Comparison of ENCODE assay signal across 11 mouse cellular contexts in the genomic region with DNA sequence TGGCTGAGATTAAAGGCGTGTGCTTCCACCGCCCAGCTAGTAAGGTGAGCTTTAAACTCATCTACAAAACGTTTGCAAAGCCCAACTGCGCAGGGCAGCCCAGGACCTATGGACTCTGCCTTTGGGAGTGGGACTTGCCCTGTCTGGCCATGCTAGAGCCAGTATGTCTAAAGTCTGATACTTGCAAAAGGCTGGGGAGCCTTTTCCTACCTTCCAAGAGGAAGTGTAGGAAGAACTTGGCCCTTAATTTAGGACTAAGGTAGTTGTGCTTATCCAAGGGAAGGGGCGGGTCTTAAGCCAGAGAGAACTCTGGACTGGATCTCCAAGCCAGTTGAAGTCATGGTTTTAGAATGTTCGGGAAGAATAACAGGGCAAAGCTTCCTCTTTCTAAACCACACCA. TPM values are rescaled to one million over a fixed set of nuclear protein-coding genes. Genes with fewer than 3 reads are reported as not detected.
DNase-seq lines count a peak whose midpoint lies in the region; ATAC-seq and TF ChIP-seq lines count a peak whose summit lies in the region.
"Had no signal": no experiment of that assay in that cellular context is flagged by ENCODE, and none has a peak within 500 bp of the region (broad histone marks: within the 10 kb centered on the region; RNA-seq: fewer than 3 reads in every experiment).

No protein-coding gene starts in this region.

- TF ChIP-seq CTCF in liver, postnatal 0 days (IDR thresholded peaks at IDR 0.05; ENCODE audit: low read depth) = no peak

- H3K9me3 ChIP-seq in embryonic facial prominence, embryonic 10.5 days = no peaks in the 10 kb centered on the region
- H3K9me3 ChIP-seq in liver, postnatal 0 days (ENCODE audit: low read length) = no peaks in the 10 kb centered on the region

- 74% methylated on average over 6 of the region's 6 CpGs for WGBS in embryonic facial prominence, embryonic 10.5 days
- 39% methylated on average over 6 of the region's 6 CpGs for WGBS in liver, postnatal 0 days (ENCODE audit: insufficient replicate concordance)

- peaks cover 20% of the 10 kb centered on the region for H3K36me3 ChIP-seq in embryonic facial prominence, embryonic 10.5 days (replicated peaks)
- no peaks in the 10 kb centered on the region for H3K36me3 ChIP-seq in liver, postnatal 0 days (replicated peaks; ENCODE audit: insufficient read depth, low read length)

- peaks cover 59% of the 10 kb centered on the region for H3K4me1 ChIP-seq in embryonic facial prominence, embryonic 10.5 days
- peaks cover 27% of the 10 kb centered on the region for H3K4me1 ChIP-seq in liver, postnatal 0 days (ENCODE audit: insufficient read depth)

- peak overlapping the region; percentile 26; the same call in 1 of the 2 replicates for H3K27ac ChIP-seq in embryonic facial prominence, embryonic 10.5 days (replicated peaks)
- H3K27ac ChIP-seq in liver, postnatal 0 days (ENCODE audit: low read depth) = peak overlapping the region; percentile 72

- H3K9ac ChIP-seq in liver, postnatal 0 days (replicated peaks) = no peak overlapping the region

- H3K4me2 ChIP-seq in liver, postnatal 0 days (ENCODE audit: low read depth, low read length) = no peak overlapping the region

- no peaks in the 10 kb centered on the region for H3K27me3 ChIP-seq in embryonic facial prominence, embryonic 10.5 days (replicated peaks; ENCODE audit: low read depth, poor library complexity, severe bottlenecking)
- no peaks in the 10 kb centered on the region for H3K27me3 ChIP-seq in liver, postnatal 0 days (ENCODE audit: insufficient read depth, low read length)

- DNase-seq in embryonic facial prominence, embryonic 10.5 days (ENCODE audit: low spot score) = no peak
- DNase-seq in kidney, adult 11 months = peak; percentile 72
- peak; percentile 45 to 83 for DNase-seq in kidney, postnatal 25 days
- no peak for DNase-seq in liver, postnatal 0 days
- no peak for DNase-seq in urinary bladder, postnatal 36 days (ENCODE audit: low spot score in 2 of 2)
- DNase-seq in spleen, adult 18-20 months = no peak
- DNase-seq in right cerebral cortex, postnatal 25 days = no peak
- DNase-seq: adrenal gland, adult 8-10 months; gastrocnemius, postnatal 25 days; lung, postnatal 4 days had no signal

- peak; percentile 44; the same call in 1 of the 2 replicates for ATAC-seq in liver, postnatal 0 days
- ATAC-seq: Patski had no signal

- TF ChIP-seq EP300 in liver, postnatal 0 days (IDR thresholded peaks at IDR 0.05; ENCODE audit: low read depth) = no peak

- no peak overlapping the region for H3K4me3 ChIP-seq in embryonic facial prominence, embryonic 10.5 days
- no peak overlapping the region for H3K4me3 ChIP-seq in liver, postnatal 0 days (ENCODE audit: low read depth, low read length)

RNA-seq across cellular contexts. Expression of gene Mertk, which starts 11.9 kb away (rescaled TPM):
- 9.3 and 12.2 TPM in 2 replicates for polyA plus RNA-seq in embryonic facial prominence, embryonic 10.5 days (2016; fragmentation: Nextera tagmentation; extraction: Ambion mirVana)
- polyA plus RNA-seq in liver, postnatal 0 days (2015; fragmentation: Nextera tagmentation; extraction: Ambion mirVana) = 5.2 and 6.1 TPM in 2 replicates

RNA-seq across cellular contexts. Expression of gene Anapc1, which starts 23.4 kb away (rescaled TPM):
- 83.1 and 93.4 TPM in 2 replicates for polyA plus RNA-seq in embryonic facial prominence, embryonic 10.5 days (2016; fragmentation: Nextera tagmentation; extraction: Ambion mirVana)
- 7.4 and 10.2 TPM in 2 replicates for polyA plus RNA-seq in liver, postnatal 0 days (2015; fragmentation: Nextera tagmentation; extraction: Ambion mirVana)

Comparison
In these comparisons a context has a peak if more than half of its experiments do, and no peak if none do; other contexts are left out.
1. DNase-seq: peak in kidney, adult 11 months (single experiment) and kidney, postnatal 25 days (2 of 2); none in embryonic facial prominence, embryonic 10.5 days (single experiment), liver, postnatal 0 days (single experiment), urinary bladder, postnatal 36 days (0 of 2), spleen, adult 18-20 months (0 of 2) and right cerebral cortex, postnatal 25 days (single experiment).